Mouse (Mus musculus) B cell, adult 2 months (primary cell): ENCODE measurements around the gene Lgi4.

Experiments used
- DNase-seq, 2 experiments: peaks; one replicate each; pipeline ENCODE4 v3.0.0; 2022

Gene Lgi4

GRCm38 (mm10) chr7:31059108-31059507 is at the start of gene Lgi4:
Gene Lgi4, plus strand, starts transcription at chr7:31059342.
- peak; percentile 89 to 90 for DNase-seq

GRCm38 (mm10) chr7:31012971-31013370 is 46.2 kb upstream of the Lgi4 start:
- no peak for DNase-seq

- DNase-seq, result peak; percentile 58 to 66
Measured at GRCm38 (mm10) chr7:31017104-31017901, 41.8 kb upstream of the Lgi4 start.

GRCm38 (mm10) chr7:31028609-31029008 is 30.5 kb upstream of the Lgi4 start:
- DNase-seq, result no peak

GRCm38 (mm10) chr7:31030717-31031116 is 28.4 kb upstream of the Lgi4 start:
- no peak for DNase-seq

- no peak for DNase-seq
Measured at GRCm38 (mm10) chr7:31031731-31032130, 27.4 kb upstream of the Lgi4 start.

GRCm38 (mm10) chr7:31033409-31034165 is 25.6 kb upstream of the Lgi4 start:
- peak; percentile 63 to 71 for DNase-seq

GRCm38 (mm10) chr7:31034789-31035188 is 24.4 kb upstream of the Lgi4 start:
- DNase-seq, result peak; percentile 62 to 63

- no peak for DNase-seq
Measured at GRCm38 (mm10) chr7:31035291-31035690, 23.9 kb upstream of the Lgi4 start.

- DNase-seq, result no peak
Measured at GRCm38 (mm10) chr7:31036917-31037316, 22.2 kb upstream of the Lgi4 start.

- DNase-seq, result no peak
Measured at GRCm38 (mm10) chr7:31037675-31038074, 21.5 kb upstream of the Lgi4 start.

- no peak for DNase-seq
Measured at GRCm38 (mm10) chr7:31039011-31039410, 20.1 kb upstream of the Lgi4 start.

GRCm38 (mm10) chr7:31040281-31041022 is 18.7 kb upstream of the Lgi4 start:
- DNase-seq, result no peak

- no peak for DNase-seq
Measured at GRCm38 (mm10) chr7:31041023-31041407, 18.1 kb upstream of the Lgi4 start.

- DNase-seq, result peak; percentile 69 to 70
Measured at GRCm38 (mm10) chr7:31041662-31042315, 17.4 kb upstream of the Lgi4 start.

- no peak for DNase-seq
Measured at GRCm38 (mm10) chr7:31042431-31042910, 16.7 kb upstream of the Lgi4 start, which contains the start of gene Fxyd5. Gene Fxyd5, minus strand, starts transcription at chr7:31042481.

- no peak for DNase-seq
Measured at GRCm38 (mm10) chr7:31049135-31049845, 9.9 kb upstream of the Lgi4 start.

- no peak for DNase-seq
Measured at GRCm38 (mm10) chr7:31049846-31050281, 9.3 kb upstream of the Lgi4 start.

- no peak for DNase-seq
Measured at GRCm38 (mm10) chr7:31050487-31050886, 8.7 kb upstream of the Lgi4 start.

- peak; percentile 35 to 38 for DNase-seq
Measured at GRCm38 (mm10) chr7:31050921-31051320, 8.2 kb upstream of the Lgi4 start.

- no peak for DNase-seq
Measured at GRCm38 (mm10) chr7:31051321-31052021, 7.7 kb upstream of the Lgi4 start, which contains the start of gene Fxyd7. Gene Fxyd7, minus strand, starts transcription at chr7:31051467.
